Mouse (Mus musculus) megakaryocyte, embryonic 14.5 days (primary cell): Measurements from ENCODE around the gene Znrf1. TPM values are rescaled to one million over a fixed set of nuclear protein-coding genes. Genes with fewer than 3 reads are reported as not detected.
"Not testable (repeated sequence)": the region's sequence is repeated elsewhere in the genome, so short reads cannot be mapped to it uniquely, and the experiment has no call there.

Source experiments
- H3K27me3 ChIP-seq: replicated peaks from 2 replicates; pipeline ENCODE3; 2012; ENCODE audit warnings: inconsistent platforms
- H3K36me3 ChIP-seq: replicated peaks from 2 replicates; pipeline ENCODE3; 2012; ENCODE audit warnings: low read length, inconsistent platforms, mixed read lengths
- H3K4me1 ChIP-seq: 2 replicates; pipeline ENCODE4 v1.6.1; 2012; ENCODE audit warnings: inconsistent platforms
- H3K4me3 ChIP-seq: replicated peaks from 2 replicates; pipeline ENCODE3; 2012; ENCODE audit warnings: moderate library complexity, mild to moderate bottlenecking, inconsistent platforms
- H3K9me3 ChIP-seq: 2 replicates; pipeline ENCODE4 v1.6.1; 2012; ENCODE audit warnings: inconsistent platforms
- FLI1 ChIP-seq: IDR thresholded peaks from 2 replicates; pipeline ENCODE4 v1.6.1; 2012; ENCODE audit warnings: low read length, inconsistent platforms, mixed read lengths
- GATA1 ChIP-seq: IDR thresholded peaks from 3 replicates; pipeline ENCODE4 v1.6.1; 2012; ENCODE audit warnings: mixed read lengths, low read length, inconsistent platforms, borderline replicate concordance
- polyA plus RNA-seq: library from polyadenylated mRNA; stranded (reverse); fragments of >175 nt; gene quantifications from 2 replicates; pipeline ENCODE4 v1.2.3, GENCODE M21; 2012; ENCODE audit warnings: low replicate concordance; ENCODE audit not compliant: insufficient read depth

The Znrf1 gene
- 22.3 and 36.6 TPM in 2 replicates for polyA plus RNA-seq

- peaks cover 28% of the 10 kb centered on the region for H3K27me3 ChIP-seq
- H3K4me1 ChIP-seq: peaks cover 38% of the 10 kb centered on the region
- H3K4me3 ChIP-seq: peak within 1 kb of the TSS; percentile 90
- no peak for TF ChIP-seq FLI1
- no peak for TF ChIP-seq GATA1
- no peaks in the 10 kb centered on the region for H3K36me3 ChIP-seq
- no peaks in the 10 kb centered on the region for H3K9me3 ChIP-seq
These were observed at the start of gene Znrf1 for GRCm38 (mm10) chr8:111536031-111536977. Gene Znrf1, plus strand, starts transcription at chr8:111536097.

- TF ChIP-seq FLI1 (no peak), GATA1 (no peak)
- no peaks in the 10 kb centered on the region for H3K27me3 ChIP-seq
- H3K9me3 ChIP-seq: no peaks in the 10 kb centered on the region
- H3K36me3 ChIP-seq: peaks cover 45% of the 10 kb centered on the region
- H3K4me1 ChIP-seq: no peaks in the 10 kb centered on the region
- no peak overlapping the region for H3K4me3 ChIP-seq
These were observed 45.8 kb upstream of the Znrf1 start for GRCm38 (mm10) chr8:111490034-111490591.

DNA sequence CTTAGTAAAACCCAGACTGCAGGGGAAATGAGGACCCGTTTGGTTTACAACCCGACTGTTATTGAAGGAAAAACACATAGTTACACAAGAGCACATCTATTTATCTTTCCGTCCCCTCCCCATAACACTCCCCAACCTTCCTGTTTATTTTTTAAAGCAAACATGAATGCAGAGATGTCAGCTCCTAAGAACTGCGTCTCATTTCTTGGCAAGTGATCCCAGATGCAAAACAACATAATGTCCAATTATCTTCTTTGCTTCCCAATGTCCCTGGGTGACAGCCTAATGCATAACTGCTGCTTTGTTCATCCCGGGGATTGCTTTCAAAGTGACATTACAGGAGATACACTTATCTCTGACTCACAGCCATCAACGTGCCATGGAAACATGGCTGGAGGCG lies 44.7 kb upstream of the Znrf1 start:
- no peaks in the 10 kb centered on the region for H3K27me3 ChIP-seq
- TF ChIP-seq GATA1 (no peak), FLI1 (no peak)
- H3K36me3 ChIP-seq: peaks cover 49% of the 10 kb centered on the region
- H3K4me1 ChIP-seq: no peaks in the 10 kb centered on the region
- no peak overlapping the region for H3K4me3 ChIP-seq
- no peaks in the 10 kb centered on the region for H3K9me3 ChIP-seq

GRCm38 (mm10) chr8:111492508-111492907 lies 43.4 kb upstream of the Znrf1 start:
- TF ChIP-seq FLI1 (no peak), GATA1 (no peak)
- no peaks in the 10 kb centered on the region for H3K4me1 ChIP-seq
- no peaks in the 10 kb centered on the region for H3K9me3 ChIP-seq
- peaks cover 51% of the 10 kb centered on the region for H3K36me3 ChIP-seq
- H3K4me3 ChIP-seq: no peak overlapping the region
- H3K27me3 ChIP-seq: no peaks in the 10 kb centered on the region

DNA sequence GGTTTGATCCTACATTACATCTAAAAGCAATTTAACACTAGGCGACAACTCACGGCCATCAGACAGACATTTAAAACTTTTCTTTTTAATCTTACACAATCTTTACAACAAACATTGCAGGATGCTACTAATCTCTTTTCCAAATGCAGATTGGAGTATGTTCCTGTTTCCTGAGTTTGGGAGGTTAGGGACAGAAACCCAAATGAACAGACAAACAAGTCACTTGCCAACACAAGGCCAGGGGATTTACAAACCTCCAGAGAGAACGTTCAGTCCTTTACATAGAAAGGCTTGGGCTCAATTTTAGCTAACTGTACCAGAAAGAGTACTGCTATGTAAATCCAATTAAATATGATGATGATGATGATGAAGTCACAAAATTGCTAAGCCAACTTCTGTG lies 42.7 kb upstream of the Znrf1 start:
- Histone ChIP-seq H3K4me3 (no peak overlapping the region), H3K27me3 (no peaks in the 10 kb centered on the region), H3K36me3 (peaks cover 57% of the 10 kb centered on the region), H3K9me3 (no peaks in the 10 kb centered on the region), H3K4me1 (no peaks in the 10 kb centered on the region)
- TF ChIP-seq GATA1 (no peak), FLI1 (no peak)

GRCm38 (mm10) chr8:111496326-111496725 lies 39.6 kb upstream of the Znrf1 start:
- no peaks in the 10 kb centered on the region for H3K27me3 ChIP-seq
- H3K9me3 ChIP-seq: no peaks in the 10 kb centered on the region
- H3K36me3 ChIP-seq: peaks cover 70% of the 10 kb centered on the region
- no peak for TF ChIP-seq GATA1
- TF ChIP-seq FLI1: no peak
- H3K4me1 ChIP-seq: no peaks in the 10 kb centered on the region
- no peak overlapping the region for H3K4me3 ChIP-seq

- peaks cover 72% of the 10 kb centered on the region for H3K36me3 ChIP-seq
- H3K4me3 ChIP-seq, H3K4me1 ChIP-seq, H3K27me3 ChIP-seq, H3K9me3 ChIP-seq: not testable (repeated sequence)
These were observed 37.6 kb upstream of the Znrf1 start for GRCm38 (mm10) chr8:111498249-111498648.

GRCm38 (mm10) chr8:111501724-111502464 lies 34.0 kb upstream of the Znrf1 start:
- TF ChIP-seq GATA1: no peak
- TF ChIP-seq FLI1: no peak
- H3K9me3 ChIP-seq: no peaks in the 10 kb centered on the region
- H3K4me3 ChIP-seq: no peak overlapping the region
- peaks cover 54% of the 10 kb centered on the region for H3K36me3 ChIP-seq
- peaks cover 4% of the 10 kb centered on the region; the same call in 1 of the 2 replicates for H3K4me1 ChIP-seq
- H3K27me3 ChIP-seq: no peaks in the 10 kb centered on the region

DNA sequence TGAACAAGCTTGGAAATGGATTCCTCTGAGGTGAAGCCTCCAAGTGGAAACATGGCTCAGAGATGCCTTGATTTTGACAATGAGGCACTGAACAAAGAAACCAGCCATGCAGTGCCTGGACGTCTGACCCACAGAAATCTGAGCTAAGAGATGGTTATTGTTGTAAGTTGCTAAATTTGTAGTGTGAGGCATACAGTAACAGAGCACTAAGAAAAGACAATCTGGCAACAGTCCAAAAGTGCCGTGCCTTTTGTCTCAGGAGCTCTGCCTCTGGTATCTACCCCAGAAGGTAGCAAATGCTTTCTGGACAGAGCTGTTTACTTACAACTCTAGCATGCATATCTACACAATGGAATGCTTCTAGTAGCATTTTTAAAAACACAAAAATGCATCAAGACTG lies 27.3 kb upstream of the Znrf1 start:
- H3K9me3 ChIP-seq: peaks cover 11% of the 10 kb centered on the region
- H3K27me3 ChIP-seq: peaks cover 4% of the 10 kb centered on the region
- H3K4me3 ChIP-seq: no peak overlapping the region
- TF ChIP-seq GATA1 (no peak), FLI1 (no peak)
- H3K4me1 ChIP-seq: peaks cover 23% of the 10 kb centered on the region
- peaks cover 15% of the 10 kb centered on the region for H3K36me3 ChIP-seq
